Mouse (Mus musculus): ENCODE results near the gene Guk1.

- no peak for TF ChIP-seq CTCF (IDR thresholded peaks at IDR 0.05)
- no peak; the same call in 1 of the 2 replicates for TF ChIP-seq POLR2A (IDR thresholded peaks at IDR 0.05; ENCODE audit: insufficient read depth, low read depth, low read length)
Observed at GRCm38 (mm10) chr11:59135904-59136452, 56.0 kb downstream of the Guk1 start, which contains the start of gene Obscn.

Measured in heart, adult 2 months (tissue).